ENCODE assay signal across 25 mouse cellular contexts in the genomic region with DNA sequence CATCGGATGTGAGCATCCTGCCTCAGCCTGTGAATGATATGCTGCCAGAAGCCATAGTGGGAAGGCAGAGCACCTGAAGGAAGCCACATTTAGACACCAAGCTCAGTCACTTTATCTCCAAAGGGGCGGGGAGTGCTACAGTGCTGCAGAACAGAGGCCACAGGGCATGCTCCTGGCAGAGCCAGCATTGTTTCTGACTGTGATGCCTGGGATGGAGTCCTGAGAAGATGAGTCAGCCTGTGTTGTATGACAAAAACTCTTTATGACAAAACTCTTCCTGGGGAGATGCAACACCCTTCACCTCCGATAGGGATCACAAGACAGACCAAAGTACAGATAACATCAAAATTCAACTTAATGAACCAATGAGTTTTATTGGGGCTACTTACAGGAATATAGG. TPM values are rescaled to one million over a fixed set of nuclear protein-coding genes. Genes with fewer than 3 reads are reported as not detected.
A peak's percentile ranks its signal among the peaks of the same experiment; 100 is the strongest.
DNase-seq lines count a peak whose midpoint lies in the region; TF ChIP-seq lines count a peak whose summit lies in the region.
"Had no signal": no experiment of that assay in that cellular context is flagged by ENCODE, and none has a peak within 500 bp of the region (broad histone marks: within the 10 kb centered on the region; RNA-seq: fewer than 3 reads in every experiment).

No protein-coding gene starts in this region.

- peak; percentile 71 for DNase-seq in heart, adult 11 months
- no peak for DNase-seq in heart, postnatal 4 days
- DNase-seq in testis, postnatal 14 days (ENCODE audit: low spot score) = no peak
- DNase-seq in 3T3-L1 (ENCODE audit: low read depth, low spot score) = peak; percentile 58
- DNase-seq in Muller cell, postnatal 12 days (ENCODE audit: inconsistent ontology term) = peak; percentile 29
- DNase-seq in retina, embryonic 14.5 days (ENCODE audit: low spot score) = no peak
- DNase-seq: adrenal gland, adult 2 months; adrenal gland, postnatal 10 days; adrenal gland, postnatal 25 days; cerebellum, adult 11 months; cerebellum, adult 18-20 months; cerebellum, adult 8-10 months; cerebellum, adult 9-11 months; cerebellum, postnatal 14 days; cerebellum, postnatal 36 days; embryo, embryonic 11 days; forebrain, postnatal 0 days had no signal

- H3K36me3 ChIP-seq in testis, adult 2 months (ENCODE audit: control insufficient read depth, insufficient read depth, low read length) = no peaks in the 10 kb centered on the region
- H3K36me3 ChIP-seq: embryonic facial prominence, embryonic 13.5 days; embryonic facial prominence, embryonic 15.5 days; forebrain, embryonic 10.5 days; forebrain, embryonic 12.5 days had no signal

- no peak for TF ChIP-seq POLR2A in testis, adult 2 months (IDR thresholded peaks at IDR 0.05; ENCODE audit: control insufficient read depth, low read depth, low read length)

- H3K27me3 ChIP-seq in testis, adult 2 months (ENCODE audit: control insufficient read depth, insufficient read depth, low read length) = no peaks in the 10 kb centered on the region
- H3K27me3 ChIP-seq: embryonic facial prominence, embryonic 13.5 days; embryonic facial prominence, embryonic 15.5 days; forebrain, embryonic 12.5 days had no signal

- peak overlapping the region; percentile 49 for H3K4me3 ChIP-seq in testis, adult 2 months (ENCODE audit: control insufficient read depth, low read depth, low read length)
- H3K4me3 ChIP-seq: embryonic facial prominence, embryonic 13.5 days; embryonic facial prominence, embryonic 15.5 days; erythroblast, embryonic 14.5 days; forebrain, embryonic 10.5 days; forebrain, embryonic 12.5 days had no signal

- no peaks in the 10 kb centered on the region for H3K4me1 ChIP-seq in testis, adult 2 months (ENCODE audit: control insufficient read depth, insufficient read depth, low read length)
- H3K4me1 ChIP-seq: embryonic facial prominence, embryonic 13.5 days; embryonic facial prominence, embryonic 15.5 days; forebrain, embryonic 12.5 days had no signal

- TF ChIP-seq CTCF in testis, adult 2 months (IDR thresholded peaks at IDR 0.05; ENCODE audit: control insufficient read depth, insufficient read depth, insufficient replicate concordance, low read depth, low read length) = no peak

- H3K27ac ChIP-seq in testis, adult 2 months (ENCODE audit: control insufficient read depth, insufficient read depth, low read depth, low read length) = no peak overlapping the region
- H3K27ac ChIP-seq: embryonic facial prominence, embryonic 13.5 days; embryonic facial prominence, embryonic 15.5 days; forebrain, embryonic 10.5 days; forebrain, embryonic 12.5 days had no signal

RNA-seq across cellular contexts. Expression of a gene that starts 35.0 kb away (rescaled TPM):
- total RNA-seq in heart, postnatal 4 days (2021) = 10 to 100 TPM; 36.4 to 40.2 TPM
- polyA plus RNA-seq in testis, adult 2 months (2012; rRNA removed) = 0.42 and 0.51 TPM in 2 replicates
- total RNA-seq: common myeloid progenitor, adult 5-6 weeks; MEL had no signal
- polyA plus RNA-seq: erythroblast, embryonic 14.5 days had no signal

Comparison
In these comparisons a context has a peak if more than half of its experiments do, and no peak if none do; other contexts are left out.
1. DNase-seq: peak in heart, adult 11 months (single experiment), 3T3-L1 (single experiment) and Muller cell, postnatal 12 days (single experiment); none in heart, postnatal 4 days (single experiment), testis, postnatal 14 days (single experiment) and retina, embryonic 14.5 days (single experiment).